ENCODE assay signal across 10 mouse cellular contexts in genomic region chr9:21977972-21978371, GRCm38 (mm10). TPM values are rescaled to one million over a fixed set of nuclear protein-coding genes. Genes with fewer than 3 reads are reported as not detected.
DNase-seq lines count a peak whose midpoint lies in the region; ATAC-seq and TF ChIP-seq lines count a peak whose summit lies in the region.
"Had no signal": no experiment of that assay in that cellular context is flagged by ENCODE, and none has a peak within 500 bp of the region (broad histone marks: within the 10 kb centered on the region; RNA-seq: fewer than 3 reads in every experiment).

No protein-coding gene starts in this region.

- H3K9ac ChIP-seq in intestine, postnatal 0 days (ENCODE audit: low read depth, low read length): no peak overlapping the region
- no peak overlapping the region for H3K9ac ChIP-seq in intestine, embryonic 16.5 days (ENCODE audit: low read depth, low read length)
- no peak overlapping the region for H3K9ac ChIP-seq in liver, postnatal 0 days (replicated peaks)
- H3K9ac ChIP-seq: embryonic facial prominence, embryonic 12.5 days; limb, embryonic 15.5 days had no signal

- no peak overlapping the region for H3K4me2 ChIP-seq in intestine, postnatal 0 days (replicated peaks; ENCODE audit: low read depth)
- no peak overlapping the region for H3K4me2 ChIP-seq in intestine, embryonic 16.5 days (ENCODE audit: low read depth, low read length)
- H3K4me2 ChIP-seq in liver, postnatal 0 days (ENCODE audit: low read depth, low read length): no peak overlapping the region
- H3K4me2 ChIP-seq: embryonic facial prominence, embryonic 12.5 days; limb, embryonic 15.5 days had no signal

- no peak overlapping the region for H3K4me3 ChIP-seq in intestine, postnatal 0 days (ENCODE audit: low read depth, low read length)
- no peak overlapping the region for H3K4me3 ChIP-seq in intestine, embryonic 16.5 days (ENCODE audit: low read length)
- no peak overlapping the region for H3K4me3 ChIP-seq in liver, postnatal 0 days (ENCODE audit: low read depth, low read length)
- H3K4me3 ChIP-seq: embryonic facial prominence, embryonic 12.5 days; limb, embryonic 15.5 days had no signal

- H3K36me3 ChIP-seq in intestine, postnatal 0 days (ENCODE audit: control insufficient read depth, insufficient read depth): no peaks in the 10 kb centered on the region
- no peaks in the 10 kb centered on the region for H3K36me3 ChIP-seq in intestine, embryonic 16.5 days (ENCODE audit: control insufficient read depth, insufficient read depth, low read length)
- H3K36me3 ChIP-seq in liver, postnatal 0 days (replicated peaks; ENCODE audit: insufficient read depth, low read length): no peaks in the 10 kb centered on the region
- H3K36me3 ChIP-seq: embryonic facial prominence, embryonic 12.5 days; limb, embryonic 15.5 days had no signal

- no peak for TF ChIP-seq EP300 in liver, postnatal 0 days (IDR thresholded peaks at IDR 0.05; ENCODE audit: low read depth)

- H3K27me3 ChIP-seq in intestine, postnatal 0 days (replicated peaks; ENCODE audit: control insufficient read depth, insufficient read depth, low read length): no peaks in the 10 kb centered on the region
- no peaks in the 10 kb centered on the region; the same call in 1 of the 2 replicates for H3K27me3 ChIP-seq in intestine, embryonic 16.5 days (replicated peaks; ENCODE audit: control insufficient read depth, insufficient read depth, low read length)
- H3K27me3 ChIP-seq in liver, postnatal 0 days (ENCODE audit: insufficient read depth, low read length): 0 out of 2 replicates have a peak, but pooled peaks cover 6% of the 10 kb centered on the region
- H3K27me3 ChIP-seq: embryonic facial prominence, embryonic 12.5 days; limb, embryonic 15.5 days had no signal

- no peak overlapping the region for H3K27ac ChIP-seq in intestine, postnatal 0 days (ENCODE audit: low read depth, low read length)
- no peak overlapping the region for H3K27ac ChIP-seq in intestine, embryonic 16.5 days (ENCODE audit: low read length)
- no peak overlapping the region for H3K27ac ChIP-seq in liver, postnatal 0 days (ENCODE audit: low read depth)
- H3K27ac ChIP-seq: embryonic facial prominence, embryonic 12.5 days; limb, embryonic 15.5 days had no signal

- peak; percentile 79 for TF ChIP-seq CTCF in intestine, postnatal 0 days (IDR thresholded peaks at IDR 0.05; ENCODE audit: low read depth)
- peak; percentile 83 for TF ChIP-seq CTCF in liver, postnatal 0 days (IDR thresholded peaks at IDR 0.05; ENCODE audit: low read depth)

- H3K9me3 ChIP-seq in intestine, postnatal 0 days (ENCODE audit: control insufficient read depth): no peaks in the 10 kb centered on the region
- no peaks in the 10 kb centered on the region for H3K9me3 ChIP-seq in intestine, embryonic 16.5 days (ENCODE audit: control insufficient read depth, low read length)
- no peaks in the 10 kb centered on the region for H3K9me3 ChIP-seq in liver, postnatal 0 days (ENCODE audit: low read length)
- H3K9me3 ChIP-seq: embryonic facial prominence, embryonic 12.5 days; limb, embryonic 15.5 days had no signal

- H3K4me1 ChIP-seq in intestine, postnatal 0 days (replicated peaks; ENCODE audit: control insufficient read depth, insufficient read depth, low read length): no peaks in the 10 kb centered on the region
- H3K4me1 ChIP-seq in intestine, embryonic 16.5 days (ENCODE audit: control insufficient read depth, insufficient read depth, low read length): no peaks in the 10 kb centered on the region
- no peaks in the 10 kb centered on the region for H3K4me1 ChIP-seq in liver, postnatal 0 days (ENCODE audit: insufficient read depth)
- H3K4me1 ChIP-seq: embryonic facial prominence, embryonic 12.5 days; limb, embryonic 15.5 days had no signal

- 22% methylated on average over 2 of the region's 2 CpGs for WGBS in intestine, postnatal 0 days
- 24% methylated on average over 2 of the region's 2 CpGs for WGBS in intestine, embryonic 16.5 days
- WGBS in liver, postnatal 0 days (ENCODE audit: insufficient replicate concordance): 26% methylated on average over 2 of the region's 2 CpGs

- peak; percentile 48 for DNase-seq in CD4-positive helper T cell, adult 2 months (ENCODE audit: low read depth, low spot score)
- peak; percentile 66 for DNase-seq in adrenal gland, postnatal 14 days
- peak; percentile 76 for DNase-seq in liver, postnatal 0 days
- no peak for DNase-seq in right cerebral cortex, postnatal 10 days (ENCODE audit: low spot score in 2 of 2)
- DNase-seq in yolk sac, embryonic 10.5 days (ENCODE audit: low spot score): no peak
- DNase-seq in frontal cortex, postnatal 36 days (ENCODE audit: low spot score in 2 of 2): no peak

- no peak for ATAC-seq in intestine, postnatal 0 days
- no peak for ATAC-seq in intestine, embryonic 16.5 days
- 0 out of 2 replicates have a peak, but pooled peaks have one; percentile 44 for ATAC-seq in liver, postnatal 0 days

RNA-seq across cellular contexts. Expression of gene Rgl3, which starts 11.3 kb away (rescaled TPM):
- 2.1 and 2.5 TPM in 2 replicates for polyA plus RNA-seq in intestine, postnatal 0 days (2015; fragmentation: Nextera tagmentation; extraction: Ambion mirVana)
- 1.7 and 2.0 TPM in 2 replicates for polyA plus RNA-seq in intestine, embryonic 16.5 days (2015; fragmentation: Nextera tagmentation; extraction: Ambion mirVana)
- 18.1 and 19.0 TPM in 2 replicates for total RNA-seq in adrenal gland, postnatal 14 days (2021)
- 0.14 and 0.32 TPM in 2 replicates for polyA plus RNA-seq in liver, postnatal 0 days (2015; fragmentation: Nextera tagmentation; extraction: Ambion mirVana)

RNA-seq across cellular contexts. Expression of gene Epor, which starts 14.7 kb away (rescaled TPM):
- 3.2 and 3.8 TPM in 2 replicates for polyA plus RNA-seq in intestine, postnatal 0 days (2015; fragmentation: Nextera tagmentation; extraction: Ambion mirVana)
- 4.8 and 6.4 TPM in 2 replicates for polyA plus RNA-seq in intestine, embryonic 16.5 days (2015; fragmentation: Nextera tagmentation; extraction: Ambion mirVana)
- total RNA-seq in adrenal gland, postnatal 14 days (2021): 3.8 and 4.1 TPM in 2 replicates
- polyA plus RNA-seq in liver, postnatal 0 days (2015; fragmentation: Nextera tagmentation; extraction: Ambion mirVana): 40.6 and 41.6 TPM in 2 replicates

RNA-seq across cellular contexts. Expression of gene Swsap1, which starts 22.4 kb away (rescaled TPM):
- 4.6 and 4.8 TPM in 2 replicates for polyA plus RNA-seq in intestine, postnatal 0 days (2015; fragmentation: Nextera tagmentation; extraction: Ambion mirVana)
- 5.9 and 6.5 TPM in 2 replicates for polyA plus RNA-seq in intestine, embryonic 16.5 days (2015; fragmentation: Nextera tagmentation; extraction: Ambion mirVana)
- 13.1 and 13.7 TPM in 2 replicates for total RNA-seq in adrenal gland, postnatal 14 days (2021)
- polyA plus RNA-seq in liver, postnatal 0 days (2015; fragmentation: Nextera tagmentation; extraction: Ambion mirVana): 2.3 and 2.6 TPM in 2 replicates

RNA-seq across cellular contexts. Expression of gene Ccdc151, which starts 24.5 kb away (rescaled TPM):
- polyA plus RNA-seq in intestine, postnatal 0 days (2015; fragmentation: Nextera tagmentation; extraction: Ambion mirVana): 0.22 and 0.35 TPM in 2 replicates
- polyA plus RNA-seq in intestine, embryonic 16.5 days (2015; fragmentation: Nextera tagmentation; extraction: Ambion mirVana): 0.28 and 0.54 TPM in 2 replicates
- 0.45 and 0.56 TPM in 2 replicates for total RNA-seq in adrenal gland, postnatal 14 days (2021)
- polyA plus RNA-seq in liver, postnatal 0 days (2015; fragmentation: Nextera tagmentation; extraction: Ambion mirVana): not detected in 2 replicates

RNA-seq across cellular contexts. Expression of gene Prkcsh, which starts 24.6 kb away (rescaled TPM):
- polyA plus RNA-seq in intestine, postnatal 0 days (2015; fragmentation: Nextera tagmentation; extraction: Ambion mirVana): 98.6 and 104 TPM in 2 replicates
- 121 and 125 TPM in 2 replicates for polyA plus RNA-seq in intestine, embryonic 16.5 days (2015; fragmentation: Nextera tagmentation; extraction: Ambion mirVana)
- 133 and 135 TPM in 2 replicates for total RNA-seq in adrenal gland, postnatal 14 days (2021)
- 47.0 and 47.6 TPM in 2 replicates for polyA plus RNA-seq in liver, postnatal 0 days (2015; fragmentation: Nextera tagmentation; extraction: Ambion mirVana)

Comparison
In these comparisons a context has a peak if more than half of its experiments do, and no peak if none do; other contexts are left out.
1. DNase-seq: peak in CD4-positive helper T cell, adult 2 months (single experiment), adrenal gland, postnatal 14 days (single experiment) and liver, postnatal 0 days (single experiment); none in right cerebral cortex, postnatal 10 days (0 of 2), yolk sac, embryonic 10.5 days (single experiment) and frontal cortex, postnatal 36 days (0 of 2).